Mouse (Mus musculus): ENCODE results near the gene Cyp1a1. TPM values are rescaled to one million over a fixed set of nuclear protein-coding genes. Genes with fewer than 3 reads are reported as not detected.
A peak's percentile ranks its signal among the peaks of the same experiment; 100 is the strongest.

The Cyp1a1 gene
- total RNA-seq, 2 experiments from 2014 or later, result not detected

GRCm38 (mm10) chr9:57656631-57657350 lies 30.9 kb upstream of the Cyp1a1 start:
- no peak for DNase-seq

- DNase-seq, result no peak
Observed at GRCm38 (mm10) chr9:57657843-57658242, 29.9 kb upstream of the Cyp1a1 start.

DNA sequence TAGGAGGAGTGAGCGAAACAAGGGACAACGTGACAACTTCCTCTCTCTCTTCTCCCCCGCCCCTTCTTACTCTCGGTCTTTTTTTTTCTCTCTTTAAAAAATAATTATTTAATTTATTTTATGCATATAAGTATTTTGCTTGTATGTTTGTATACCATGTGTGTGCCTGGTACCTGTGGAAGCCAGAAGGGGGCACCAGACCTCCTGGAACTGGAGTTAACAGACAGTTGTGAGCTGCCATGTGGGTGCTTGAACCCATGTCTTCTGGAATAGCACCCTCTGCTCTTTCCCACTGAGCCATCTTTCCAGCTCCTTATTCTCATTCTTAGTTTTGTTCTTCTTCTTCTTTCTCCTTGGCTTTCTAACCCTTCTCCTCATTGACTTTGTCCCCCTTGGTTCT lies 28.8 kb upstream of the Cyp1a1 start:
- DNase-seq, result no peak

- DNase-seq, result peak; percentile 82
Observed at GRCm38 (mm10) chr9:57659774-57660173, 28.0 kb upstream of the Cyp1a1 start.

- no peak for DNase-seq
Observed at GRCm38 (mm10) chr9:57660501-57660900, 27.2 kb upstream of the Cyp1a1 start.

- DNase-seq, result no peak
Observed at GRCm38 (mm10) chr9:57661552-57661951, 26.2 kb upstream of the Cyp1a1 start.

DNA sequence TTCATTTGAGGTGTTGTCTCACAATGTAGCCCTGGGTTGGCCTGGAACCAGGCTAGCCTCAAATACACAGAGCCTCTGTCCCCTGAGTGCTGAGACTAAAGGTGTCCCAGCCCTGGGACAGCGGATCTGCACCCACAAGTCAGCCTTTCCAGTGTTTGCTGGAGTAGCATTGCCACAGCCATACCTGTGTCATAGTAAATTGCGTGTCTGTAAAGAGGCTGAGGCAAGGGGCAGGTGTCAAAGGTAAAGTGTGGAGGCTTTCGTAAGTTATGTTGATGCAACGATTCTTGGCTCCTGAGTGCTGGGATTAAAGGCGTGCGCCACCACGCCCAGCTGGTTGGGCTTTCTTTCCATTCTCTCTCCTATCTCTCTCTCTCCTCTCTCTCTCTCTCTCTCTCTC lies 23.1 kb upstream of the Cyp1a1 start:
- no peak for DNase-seq

GRCm38 (mm10) chr9:57666536-57666935 lies 21.2 kb upstream of the Cyp1a1 start:
- DNase-seq, result no peak

- DNase-seq, result no peak
Observed at GRCm38 (mm10) chr9:57667136-57667535, 20.6 kb upstream of the Cyp1a1 start.

DNA sequence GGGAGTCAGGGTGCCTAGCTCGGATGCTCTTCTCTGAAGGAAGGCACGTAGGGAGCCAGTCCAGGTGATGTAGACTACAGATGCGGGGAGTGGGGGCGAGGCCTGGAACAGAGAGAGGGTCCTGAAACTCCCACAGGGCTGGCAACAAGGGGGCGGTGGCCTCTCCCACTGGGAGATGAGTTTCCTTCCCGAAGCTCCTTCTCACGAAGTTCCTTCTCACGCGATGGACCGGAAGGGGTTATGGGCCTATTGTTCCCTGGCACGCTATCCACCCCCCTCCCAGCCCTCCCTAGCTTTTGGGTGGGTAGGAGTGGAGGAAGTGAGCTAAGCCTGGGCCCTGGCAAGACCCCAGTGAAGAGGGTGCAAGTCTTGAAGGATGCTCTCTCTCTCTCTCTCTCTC lies 19.9 kb upstream of the Cyp1a1 start:
- no peak for DNase-seq

- no peak for DNase-seq
Observed at GRCm38 (mm10) chr9:57668277-57668676, 19.5 kb upstream of the Cyp1a1 start.

DNA sequence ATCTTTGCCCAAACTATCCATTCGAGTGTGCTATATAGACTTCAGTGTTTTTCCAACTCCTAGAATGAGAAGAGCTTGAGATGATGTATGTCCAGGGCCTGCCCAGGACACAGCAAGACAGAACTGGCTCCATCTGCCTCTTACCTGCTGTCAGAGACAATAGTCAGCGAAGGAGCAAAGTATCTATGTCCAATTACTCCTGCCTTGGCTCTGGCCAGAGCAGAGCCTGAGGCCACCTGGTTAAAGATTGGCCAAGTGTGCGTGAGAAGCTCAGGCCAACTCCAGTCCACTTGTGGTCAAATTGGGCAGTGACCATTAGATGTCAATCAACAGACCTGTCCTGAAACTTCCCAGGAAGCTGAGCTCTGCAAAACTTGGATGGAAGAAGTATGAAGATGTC lies 18.2 kb upstream of the Cyp1a1 start:
- DNase-seq, result no peak

GRCm38 (mm10) chr9:57671037-57671436 lies 16.7 kb upstream of the Cyp1a1 start:
- no peak for DNase-seq

GRCm38 (mm10) chr9:57671500-57671899 lies 16.2 kb upstream of the Cyp1a1 start:
- no peak for DNase-seq

GRCm38 (mm10) chr9:57681411-57681810 lies 6.3 kb upstream of the Cyp1a1 start:
- DNase-seq, result no peak

- DNase-seq, result no peak
Observed at GRCm38 (mm10) chr9:57683520-57683919, 4.2 kb upstream of the Cyp1a1 start, which contains the start of gene Cyp1a2. Cyp1a2 (minus strand) TSS chr9:57683703.

- no peak for DNase-seq
Observed at GRCm38 (mm10) chr9:57686011-57686410, 1.7 kb upstream of the Cyp1a1 start.

GRCm38 (mm10) chr9:57688158-57688557 lies 430 bp downstream of the Cyp1a1 start:
- DNase-seq, result no peak

- no peak for DNase-seq
Observed at GRCm38 (mm10) chr9:57688606-57689005, 878 bp downstream of the Cyp1a1 start.

DNA sequence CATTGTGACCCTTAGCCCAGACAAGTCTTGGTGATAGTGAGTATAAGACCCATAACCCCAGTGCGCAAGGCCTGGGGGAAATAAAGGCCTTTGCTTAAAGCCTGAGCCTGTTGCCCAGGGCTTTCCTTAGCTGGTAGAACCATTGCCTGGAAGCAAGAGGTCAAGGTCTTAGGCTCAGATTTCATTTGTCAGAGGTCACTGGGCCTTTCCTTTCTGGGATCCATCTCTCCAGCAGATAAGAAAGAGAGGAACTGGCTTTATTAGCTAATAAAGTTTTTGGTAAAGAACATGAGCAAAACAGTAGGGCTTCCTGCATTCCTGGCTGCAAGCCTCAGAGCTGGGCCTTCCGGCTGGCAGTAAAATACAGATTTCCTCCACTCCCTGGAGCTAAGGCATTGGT lies 6.4 kb downstream of the Cyp1a1 start:
- DNase-seq, result no peak

- DNase-seq, result peak; percentile 41
Observed at GRCm38 (mm10) chr9:57696380-57697285, 8.9 kb downstream of the Cyp1a1 start.

GRCm38 (mm10) chr9:57697380-57697779 lies 9.7 kb downstream of the Cyp1a1 start:
- no peak for DNase-seq

GRCm38 (mm10) chr9:57698466-57699150 lies 10.9 kb downstream of the Cyp1a1 start:
- no peak for DNase-seq

Data from heart, postnatal 4 days (tissue).